Mouse (Mus musculus): ENCODE measurements around the gene Exoc3l2.
A peak's percentile ranks its signal among the peaks of the same experiment; 100 is the strongest.

The Exoc3l2 gene

DNA sequence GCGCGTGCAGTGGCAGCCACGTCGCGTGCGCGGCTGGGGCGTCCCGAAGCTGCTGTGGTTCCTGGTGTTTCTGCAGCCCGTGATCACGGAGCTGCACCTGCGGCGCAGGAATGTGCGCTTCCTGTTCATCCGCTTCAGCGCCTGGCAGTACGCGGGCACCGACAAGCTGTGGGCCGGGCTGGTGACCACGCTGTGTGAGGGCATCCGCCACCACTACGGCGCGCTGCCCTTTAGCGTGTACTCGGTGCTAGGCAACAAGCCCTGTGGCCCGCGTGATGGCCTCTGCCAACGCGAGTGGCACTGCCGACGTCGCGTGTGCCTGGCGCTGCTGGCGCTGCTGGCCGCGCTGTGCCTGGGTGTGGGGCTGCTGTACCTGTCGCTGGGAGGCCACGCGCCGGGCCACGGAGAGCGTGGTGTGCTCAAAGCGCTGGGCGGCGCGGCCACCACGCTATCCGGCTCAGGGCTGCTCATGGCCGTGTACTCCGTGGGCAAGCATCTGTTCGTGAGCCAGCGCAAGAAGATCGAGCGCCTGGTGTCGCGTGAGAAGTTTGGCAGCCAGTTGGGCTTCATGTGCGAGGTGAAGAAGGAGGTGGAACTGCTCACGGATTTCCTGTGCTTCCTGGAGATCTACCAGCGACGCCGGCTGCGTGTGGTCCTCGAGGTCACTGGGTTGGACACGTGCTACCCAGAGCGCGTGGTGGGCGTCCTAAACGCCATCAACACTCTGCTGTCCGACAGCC, 60.1 kb downstream of the Exoc3l2 start:
- DNase-seq (ENCODE audit: low spot score in 2 of 2), result no peak

DNA sequence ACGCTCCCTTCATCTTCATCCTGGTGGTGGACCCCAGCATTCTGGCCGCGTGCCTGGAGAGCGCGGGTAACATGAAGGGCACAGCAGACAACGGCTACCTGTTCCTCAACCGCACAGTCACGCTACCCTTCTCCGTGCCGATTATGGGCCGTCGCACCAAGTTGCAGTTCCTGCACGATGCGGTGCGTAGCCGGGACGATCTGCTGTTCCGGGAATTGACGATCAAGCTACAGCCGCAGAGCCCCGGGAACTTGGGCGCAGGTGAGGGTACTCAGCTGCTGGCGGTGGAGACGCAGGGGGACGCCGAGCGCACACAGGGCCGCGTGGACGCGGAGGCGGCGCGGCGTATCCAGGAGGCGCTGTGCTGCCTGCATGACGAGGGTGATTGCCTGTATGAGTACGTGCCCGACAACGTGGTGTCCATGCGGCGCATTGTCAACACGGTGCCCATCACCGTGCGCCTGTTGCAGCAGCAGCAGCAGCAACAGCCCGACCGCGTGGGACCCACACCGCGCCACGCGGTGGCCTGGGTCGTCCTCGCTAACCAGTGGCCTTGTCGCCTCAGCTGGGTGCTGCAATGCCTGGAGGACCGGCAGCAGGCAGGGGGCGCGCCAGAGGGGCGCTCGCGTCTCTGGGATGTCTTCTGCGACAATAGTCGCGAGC, 60.8 kb downstream of the Exoc3l2 start:
- DNase-seq (ENCODE audit: low spot score in 2 of 2), result peak in 1 of 2 experiments; percentile 64

DNA sequence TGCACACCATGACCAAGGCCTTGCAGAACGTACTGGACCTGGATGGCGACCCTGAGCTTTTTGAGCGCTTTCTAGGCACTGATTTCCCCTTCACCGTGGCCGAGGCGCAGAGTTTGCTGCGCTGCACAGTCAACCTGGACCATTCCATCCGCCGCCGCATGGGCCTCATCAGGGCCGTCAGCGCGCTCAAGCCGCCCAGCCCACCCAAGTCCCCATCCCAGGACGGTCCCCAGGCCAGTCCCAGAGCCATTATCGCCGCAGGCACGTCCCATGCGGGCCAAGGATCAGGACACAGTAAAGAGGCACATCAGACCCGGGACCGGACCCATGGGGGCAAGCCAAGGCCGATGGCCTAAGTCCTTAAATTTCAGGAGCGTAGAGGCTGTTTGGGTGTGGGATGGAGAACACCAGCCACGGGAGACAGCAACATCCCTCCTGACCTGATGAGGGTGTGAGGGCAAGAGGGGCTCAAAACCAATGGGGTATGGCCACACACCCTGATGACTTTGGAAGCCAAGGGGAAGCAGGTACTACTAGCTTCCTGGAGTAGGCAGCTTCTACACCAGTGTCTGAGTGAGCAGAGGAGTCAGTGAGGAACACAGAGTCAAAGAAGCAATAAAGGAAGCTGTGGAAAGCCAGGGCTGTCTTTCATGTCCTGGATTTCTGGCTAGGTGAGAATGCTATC, 61.4 kb downstream of the Exoc3l2 start:
- no peak for DNase-seq (ENCODE audit: low spot score in 2 of 2)

DNA sequence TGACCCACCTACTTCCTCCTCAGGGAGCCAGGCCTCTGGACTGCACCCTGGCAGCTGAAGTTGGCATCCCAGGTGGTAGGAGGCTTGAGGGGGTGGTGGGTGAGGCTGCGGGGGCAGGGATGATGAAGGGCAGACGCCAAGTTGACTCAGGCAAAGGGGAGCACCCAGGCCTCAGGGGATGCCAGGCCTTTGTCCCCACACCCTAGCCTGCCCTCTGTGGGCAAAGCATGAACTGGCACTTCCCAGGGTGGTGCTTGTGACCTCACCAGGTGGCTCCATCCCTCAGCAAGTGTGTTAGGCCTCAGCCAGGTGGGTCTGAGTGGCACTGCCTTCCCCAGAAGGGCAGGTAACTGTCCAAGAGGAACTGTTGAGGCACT, 62.0 kb downstream of the Exoc3l2 start:
- DNase-seq (ENCODE audit: low spot score in 2 of 2), result no peak

GRCm38 (mm10) chr7:19531077-19531476, 67.9 kb downstream of the Exoc3l2 start:
- DNase-seq (ENCODE audit: low spot score in 2 of 2), result no peak

DNA sequence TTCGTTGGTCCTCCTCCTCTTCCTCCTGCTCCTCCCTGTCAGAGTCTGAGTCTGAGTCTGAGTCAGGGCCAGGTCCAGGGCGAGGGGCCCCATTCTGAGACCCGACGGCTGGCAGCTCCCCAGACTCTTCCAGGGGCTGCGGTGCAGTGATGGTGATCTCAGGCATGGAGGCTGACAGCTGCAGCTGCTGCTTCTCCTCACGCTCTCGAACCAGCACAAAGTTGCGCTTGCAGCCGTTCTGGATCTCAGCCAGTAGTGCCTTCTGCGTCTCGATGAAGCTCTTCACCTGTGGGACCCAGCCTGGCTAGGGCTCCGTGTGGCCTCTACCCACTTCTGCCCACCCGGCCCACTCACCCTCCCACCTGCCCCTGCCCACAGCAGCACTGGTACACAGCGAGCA, 69.1 kb downstream of the Exoc3l2 start:
- DNase-seq (ENCODE audit: low spot score in 2 of 2), result no peak

DNA sequence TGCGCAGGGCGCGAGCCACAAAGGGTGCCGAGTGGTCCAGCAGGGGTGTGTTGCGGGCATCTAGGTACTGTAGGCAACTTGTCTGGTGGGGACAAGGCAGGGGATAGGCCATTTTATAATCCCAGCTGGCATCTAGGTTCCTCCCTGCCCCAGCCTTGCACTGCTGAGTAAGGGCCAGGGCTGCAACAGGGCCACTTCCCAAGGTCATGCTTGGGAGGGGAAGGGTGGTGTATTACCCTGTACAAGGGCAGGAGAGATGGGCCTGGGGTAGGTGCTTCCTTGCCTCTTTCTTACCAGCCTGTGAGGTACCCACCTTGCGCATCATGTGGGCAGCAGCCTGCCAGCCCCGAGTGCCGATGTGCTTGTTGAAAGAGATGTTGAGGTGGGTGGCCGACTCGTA, 71.5 kb downstream of the Exoc3l2 start:
- no peak for DNase-seq (ENCODE audit: low spot score in 2 of 2)

- no peak for DNase-seq (ENCODE audit: low spot score in 2 of 2)
Measured at GRCm38 (mm10) chr7:19540771-19541566, 77.8 kb downstream of the Exoc3l2 start.

DNA sequence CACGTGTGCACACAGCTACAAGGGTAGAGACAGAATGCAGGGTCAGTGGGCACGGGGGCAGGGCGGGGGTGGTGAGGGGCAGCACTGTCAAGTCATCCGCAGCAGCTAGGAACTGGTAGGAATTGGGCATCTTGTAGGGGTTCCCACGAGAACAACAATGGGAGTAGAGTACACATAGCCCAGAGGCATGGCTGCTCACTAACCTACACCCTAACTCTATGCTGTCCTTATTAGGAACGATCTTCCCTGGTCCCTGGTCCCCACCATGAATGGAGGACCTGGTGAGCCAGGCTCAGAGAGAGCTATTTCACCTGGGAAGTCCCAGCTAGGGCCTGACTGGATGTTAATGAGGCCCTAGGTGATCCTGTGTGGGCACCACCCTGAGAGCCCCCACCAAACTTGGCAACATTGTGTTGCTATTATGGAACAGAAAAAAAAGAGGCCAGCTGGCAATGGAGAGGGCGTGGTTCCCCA, 78.6 kb downstream of the Exoc3l2 start:
- DNase-seq (ENCODE audit: low spot score in 2 of 2), result no peak

- no peak for DNase-seq (ENCODE audit: low spot score in 2 of 2)
Measured at GRCm38 (mm10) chr7:19542155-19542691, 79.1 kb downstream of the Exoc3l2 start.

DNA sequence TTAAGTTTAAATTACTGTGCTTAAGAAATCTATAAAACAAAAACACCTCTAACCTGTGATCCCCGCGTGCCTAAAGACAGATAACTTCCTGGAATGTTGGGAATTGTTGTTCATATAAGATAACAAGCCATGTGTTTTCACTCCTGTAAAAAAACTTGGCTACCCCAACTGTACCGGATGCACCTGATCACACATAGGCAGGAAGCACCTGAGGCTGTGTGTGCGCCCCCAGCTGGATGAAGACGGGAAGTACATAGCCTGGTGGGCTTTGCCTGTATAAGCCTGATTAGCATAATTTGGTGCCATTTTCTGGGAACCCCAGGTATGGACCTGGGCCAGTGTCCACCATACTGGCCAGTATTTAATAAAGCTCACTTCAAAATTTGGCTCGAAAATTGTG, 80.5 kb downstream of the Exoc3l2 start:
- no peak for DNase-seq (ENCODE audit: low spot score in 2 of 2)

GRCm38 (mm10) chr7:19546007-19546406, 82.9 kb downstream of the Exoc3l2 start:
- DNase-seq (ENCODE audit: low spot score in 2 of 2), result no peak
